Mouse (Mus musculus): ENCODE measurements around the gene Hist1h4d. TPM values are rescaled to one million over a fixed set of nuclear protein-coding genes. Genes with fewer than 3 reads are reported as not detected.
"Not testable (repeated sequence)": the region's sequence is repeated elsewhere in the genome, so short reads cannot be mapped to it uniquely, and the experiment has no call there.

Hist1h4d gene
- 101 and 107 TPM in 2 replicates for polyA plus RNA-seq (2016; fragmentation: Nextera tagmentation; extraction: Ambion mirVana)

DNA sequence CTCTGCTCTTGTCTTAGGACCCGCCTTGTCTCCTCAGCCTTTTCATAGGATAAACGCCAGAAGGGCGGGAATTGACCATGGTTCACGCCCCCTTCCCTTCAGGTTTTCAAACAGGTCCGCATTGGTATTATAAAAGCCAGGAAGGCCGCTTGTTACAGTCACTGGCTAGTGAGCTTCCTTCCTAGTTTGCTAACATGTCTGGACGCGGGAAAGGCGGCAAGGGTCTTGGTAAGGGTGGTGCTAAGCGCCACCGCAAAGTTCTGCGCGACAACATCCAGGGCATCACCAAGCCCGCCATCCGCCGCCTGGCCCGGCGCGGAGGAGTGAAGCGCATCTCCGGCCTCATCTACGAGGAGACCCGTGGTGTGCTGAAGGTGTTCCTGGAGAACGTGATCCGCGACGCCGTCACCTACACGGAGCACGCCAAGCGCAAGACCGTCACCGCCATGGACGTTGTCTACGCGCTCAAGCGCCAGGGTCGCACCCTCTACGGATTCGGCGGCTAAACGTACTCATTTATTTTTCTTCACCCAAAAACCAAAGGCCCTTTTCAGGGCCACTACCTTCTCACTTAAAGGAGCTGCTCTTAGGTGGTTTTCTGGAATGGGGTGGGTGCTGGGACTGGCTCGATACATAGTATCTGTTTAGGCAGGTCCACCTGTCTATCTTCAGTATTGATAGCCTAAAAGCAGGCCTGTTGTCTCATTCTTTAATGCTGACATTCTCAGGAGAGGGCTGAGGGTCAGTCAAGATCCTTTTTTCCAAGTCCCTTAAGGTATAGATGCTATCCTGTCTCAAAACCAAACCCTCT is at the start of gene Hist1h4d:
Hist1h4d (plus strand) TSS at position 191 of the 811 bp plus-strand sequence.
- Histone ChIP-seq H3K27me3 (ENCODE audit: insufficient read depth, poor library complexity, severe bottlenecking) (no peaks in the 10 kb centered on the region), H3K36me3 (no peaks in the 10 kb centered on the region), H3K4me1 (replicated peaks) (peaks cover 51% of the 10 kb centered on the region), H3K4me3 (peak within 1 kb of the TSS; percentile 60), H3K9me3 (no peaks in the 10 kb centered on the region), H3K27ac (peak within 1 kb of the TSS; percentile 95)
- WGBS, result under 1% methylated on average over 43 of the region's 43 CpGs
- peak; percentile 96 for DNase-seq (ENCODE audit: low spot score)

DNA sequence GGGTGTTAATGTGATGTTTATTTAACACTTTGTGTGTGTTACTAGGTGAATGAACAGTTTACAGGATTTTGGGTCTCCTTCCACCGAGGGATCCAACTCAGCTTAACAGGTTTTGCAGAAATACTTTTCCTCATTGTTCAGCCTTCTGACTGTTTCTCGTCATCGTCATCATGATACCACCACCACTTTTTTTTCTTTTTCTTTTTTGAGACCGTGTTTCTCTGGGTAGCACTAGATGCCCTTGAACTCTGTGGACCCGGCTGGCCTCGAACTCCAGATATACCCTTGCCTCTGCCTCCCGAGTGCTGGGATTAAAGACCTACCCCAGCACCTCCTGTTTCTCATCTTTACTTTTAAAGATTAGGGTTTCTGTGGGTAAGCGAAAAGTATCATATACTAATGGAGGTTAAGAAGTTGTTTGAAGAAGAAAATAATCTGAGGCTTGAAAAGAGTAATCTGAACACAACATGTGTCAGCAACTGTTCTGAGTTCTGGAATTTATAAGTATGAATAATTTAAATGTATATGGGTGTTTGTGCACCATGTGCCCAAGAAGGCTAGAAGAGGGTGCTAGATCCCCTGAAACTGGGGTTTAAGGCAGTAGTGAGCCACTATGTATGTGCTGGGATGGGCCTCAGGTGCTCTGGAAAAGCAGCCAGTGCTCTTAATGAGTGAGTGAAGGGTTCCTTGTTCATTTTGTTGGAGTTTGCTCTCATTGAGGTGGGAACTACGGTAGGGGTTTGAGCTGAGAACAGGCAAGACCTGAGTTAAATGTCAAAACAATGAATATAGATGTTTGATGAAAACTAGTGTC is 48.9 kb upstream of the Hist1h4d start:
- DNase-seq (ENCODE audit: low spot score), result peak; percentile 40
- 30% methylated on average over 9 of the region's 9 CpGs for WGBS
- peaks cover 56% of the 10 kb centered on the region for H3K4me1 ChIP-seq (replicated peaks)

DNA sequence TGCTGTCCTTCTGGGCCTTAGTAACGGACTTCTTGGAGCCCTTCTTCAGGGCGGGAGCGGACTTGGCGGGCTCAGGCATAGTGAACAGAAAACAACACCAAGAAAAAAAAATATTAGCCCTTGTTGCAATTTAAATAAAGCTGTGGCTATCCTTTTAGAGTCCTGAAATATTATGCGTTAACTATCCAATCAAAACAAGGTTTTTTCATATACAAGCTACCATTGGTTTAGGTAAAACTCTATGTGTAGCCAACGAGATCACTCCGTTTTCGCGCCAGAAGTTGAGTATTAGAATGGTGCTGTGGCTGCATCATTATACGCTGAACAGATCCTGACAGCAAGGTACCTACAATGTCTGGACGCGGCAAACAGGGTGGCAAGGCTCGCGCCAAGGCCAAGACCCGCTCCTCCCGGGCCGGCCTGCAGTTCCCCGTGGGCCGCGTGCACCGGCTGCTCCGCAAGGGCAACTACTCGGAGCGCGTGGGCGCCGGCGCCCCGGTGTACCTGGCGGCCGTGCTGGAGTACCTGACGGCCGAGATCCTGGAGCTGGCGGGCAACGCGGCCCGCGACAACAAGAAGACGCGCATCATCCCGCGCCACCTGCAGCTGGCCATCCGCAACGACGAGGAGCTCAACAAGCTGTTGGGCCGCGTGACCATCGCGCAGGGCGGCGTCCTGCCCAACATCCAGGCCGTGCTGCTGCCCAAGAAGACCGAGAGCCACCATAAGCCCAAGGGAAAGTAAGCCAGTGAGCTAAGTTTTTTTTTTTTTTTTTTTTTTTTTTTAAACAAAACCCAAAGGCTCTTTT is 47.6 kb upstream of the Hist1h4d start, which contains the start of gene Hist1h2af:
Hist1h2af (plus strand) TSS at position 347 of the 808 bp plus-strand sequence.
- H3K4me3 ChIP-seq, result peak within 1 kb of the TSS; percentile 64
- WGBS, result under 1% methylated on average over 29 of the region's 53 CpGs
- H3K27ac ChIP-seq, result peak within 1 kb of the TSS; percentile 98
- peak; percentile 85 for DNase-seq (ENCODE audit: low spot score)
- not testable (repeated sequence) for H3K27me3 ChIP-seq (ENCODE audit: insufficient read depth, poor library complexity, severe bottlenecking); H3K36me3 ChIP-seq; H3K9me3 ChIP-seq
- H3K4me1 ChIP-seq (replicated peaks), result peaks cover 58% of the 10 kb centered on the region

More for the DNA sequence above, 48.9 kb upstream of the Hist1h4d start:
- no peaks in the 10 kb centered on the region for H3K27me3 ChIP-seq (ENCODE audit: insufficient read depth, poor library complexity, severe bottlenecking)
- peak overlapping the region; percentile 98 for H3K27ac ChIP-seq
- H3K9me3 ChIP-seq, result no peaks in the 10 kb centered on the region
- peak overlapping the region; percentile 64 for H3K4me3 ChIP-seq
- no peaks in the 10 kb centered on the region for H3K36me3 ChIP-seq

DNA sequence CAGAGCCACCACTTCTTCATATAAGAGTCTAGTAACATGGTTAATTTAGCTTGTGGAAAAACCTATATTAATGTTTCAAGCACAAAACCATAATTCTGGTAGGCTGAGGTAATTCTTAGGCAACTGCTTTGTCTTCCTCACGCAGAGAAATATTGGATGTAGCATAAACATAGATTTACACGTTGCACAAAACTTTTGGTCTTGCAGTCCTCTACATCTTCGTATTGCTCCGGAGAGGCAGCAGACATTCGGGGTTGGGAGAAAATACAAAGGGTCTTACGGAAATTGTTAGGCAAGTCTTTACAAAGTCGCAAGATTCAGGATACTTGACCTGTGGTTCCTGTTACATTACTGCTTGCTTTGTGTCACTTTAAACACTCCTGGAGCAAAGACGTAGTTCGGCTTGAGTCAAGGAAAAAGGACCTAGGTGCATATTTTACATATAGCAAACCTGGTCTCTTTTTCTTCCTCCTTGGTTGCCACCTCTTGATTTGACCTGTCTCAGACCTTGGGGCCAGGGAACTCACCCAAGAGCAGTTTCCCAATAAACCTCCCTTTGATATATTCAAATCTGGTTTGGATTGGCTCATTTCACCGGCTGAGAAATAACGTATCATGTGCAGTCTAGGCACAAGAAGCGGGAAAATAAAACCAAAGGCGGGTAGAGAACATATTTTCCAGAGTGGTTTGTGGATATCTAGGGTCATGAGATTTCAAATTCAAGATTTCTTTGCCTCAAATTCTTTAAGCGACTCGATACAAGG is 46.8 kb upstream of the Hist1h4d start:
- no peaks in the 10 kb centered on the region for H3K9me3 ChIP-seq
- peak overlapping the region; percentile 98 for H3K27ac ChIP-seq
- H3K36me3 ChIP-seq, result no peaks in the 10 kb centered on the region
- H3K4me3 ChIP-seq, result peak overlapping the region; percentile 64
- H3K4me1 ChIP-seq (replicated peaks), result peaks cover 51% of the 10 kb centered on the region
- DNase-seq (ENCODE audit: low spot score), result peak; percentile 55
- WGBS, result under 1% methylated on average over 15 of the region's 15 CpGs
- no peaks in the 10 kb centered on the region for H3K27me3 ChIP-seq (ENCODE audit: insufficient read depth, poor library complexity, severe bottlenecking)

DNA sequence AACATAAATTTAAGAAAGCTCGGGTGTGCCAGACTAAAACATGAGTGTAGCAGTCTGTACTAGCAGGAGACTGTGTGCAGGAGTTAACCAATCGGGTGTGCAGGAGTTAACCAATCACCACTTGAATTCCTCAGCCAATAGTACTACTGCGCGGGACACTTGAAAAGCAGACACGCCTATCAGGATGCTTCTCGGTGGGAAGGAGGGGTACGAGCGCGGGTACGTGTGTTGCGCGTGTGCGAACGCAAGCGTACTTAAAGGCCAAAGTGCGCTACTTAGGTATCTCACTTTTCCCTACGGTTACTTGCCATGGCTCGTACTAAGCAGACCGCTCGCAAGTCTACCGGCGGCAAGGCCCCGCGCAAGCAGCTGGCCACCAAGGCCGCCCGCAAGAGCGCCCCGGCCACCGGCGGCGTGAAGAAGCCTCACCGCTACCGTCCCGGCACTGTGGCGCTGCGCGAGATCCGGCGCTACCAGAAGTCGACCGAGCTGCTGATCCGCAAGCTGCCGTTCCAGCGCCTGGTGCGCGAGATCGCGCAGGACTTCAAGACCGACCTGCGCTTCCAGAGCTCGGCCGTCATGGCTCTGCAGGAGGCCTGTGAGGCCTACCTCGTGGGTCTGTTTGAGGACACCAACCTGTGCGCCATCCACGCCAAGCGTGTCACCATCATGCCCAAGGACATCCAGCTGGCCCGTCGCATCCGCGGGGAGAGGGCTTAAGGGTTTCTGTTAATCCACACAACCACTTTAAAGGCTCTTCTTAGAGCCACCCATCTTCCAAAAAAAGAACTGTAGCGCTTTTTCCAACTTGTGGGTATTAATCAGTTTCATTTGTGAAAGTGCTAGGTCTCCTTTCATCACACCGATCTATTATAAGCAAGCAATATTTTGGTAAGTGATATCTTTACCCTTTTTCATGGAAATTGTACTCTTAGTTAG is 46.0 kb upstream of the Hist1h4d start, which contains the start of gene Hist1h3g:
Hist1h3g (plus strand) TSS at position 286 of the 939 bp plus-strand sequence.
- not testable (repeated sequence) for H3K36me3 ChIP-seq; H3K27me3 ChIP-seq (ENCODE audit: insufficient read depth, poor library complexity, severe bottlenecking); H3K9me3 ChIP-seq
- under 1% methylated on average over 57 of the region's 62 CpGs for WGBS
- DNase-seq (ENCODE audit: low spot score), result peak; percentile 92
- Histone ChIP-seq H3K4me1 (replicated peaks) (peaks cover 47% of the 10 kb centered on the region), H3K27ac (peak within 1 kb of the TSS; percentile 98), H3K4me3 (peak within 1 kb of the TSS; percentile 64)

DNA sequence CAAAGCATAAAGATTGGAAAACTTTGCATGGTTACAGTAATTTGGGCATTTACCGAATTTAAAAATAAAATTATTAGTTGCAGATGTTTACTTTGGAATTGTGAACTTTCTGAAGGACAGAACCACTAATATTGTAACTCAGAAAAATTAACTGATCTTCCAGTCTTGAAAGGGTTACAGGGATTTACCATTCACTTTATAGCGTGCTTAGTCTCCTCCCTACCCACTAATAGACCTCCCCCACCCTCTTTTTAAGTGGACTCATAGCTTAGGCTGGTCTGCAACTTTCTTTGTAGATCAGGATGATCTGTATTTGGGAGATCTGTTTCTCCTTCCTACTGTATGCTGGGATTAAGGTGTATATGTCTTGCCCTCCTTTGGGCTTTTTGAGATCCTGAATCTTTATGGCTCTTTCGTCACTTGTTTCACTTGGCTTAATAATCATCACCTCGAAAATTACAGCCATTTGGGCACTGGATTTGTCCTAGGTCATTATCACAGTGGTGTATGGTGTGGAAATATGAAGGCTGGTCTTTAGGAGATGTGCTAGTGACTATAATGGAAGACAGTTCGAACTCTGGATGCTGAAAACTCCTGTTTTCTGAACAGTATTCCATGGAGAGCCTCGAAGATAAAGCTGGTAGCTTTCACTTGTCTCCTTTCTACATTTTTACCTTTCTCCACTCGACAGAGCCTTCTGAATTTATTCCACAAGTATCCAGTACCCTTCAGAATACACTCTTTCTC is 45.1 kb upstream of the Hist1h4d start:
- H3K9me3 ChIP-seq, result no peaks in the 10 kb centered on the region
- H3K4me1 ChIP-seq (replicated peaks), result peaks cover 47% of the 10 kb centered on the region
- DNase-seq (ENCODE audit: low spot score), result no peak
- H3K27ac ChIP-seq, result peak overlapping the region; percentile 98
- H3K27me3 ChIP-seq (ENCODE audit: insufficient read depth, poor library complexity, severe bottlenecking), result no peaks in the 10 kb centered on the region
- no peaks in the 10 kb centered on the region for H3K36me3 ChIP-seq
- WGBS, result 27% methylated on average over 7 of the region's 7 CpGs
- H3K4me3 ChIP-seq, result peak overlapping the region; percentile 64

DNA sequence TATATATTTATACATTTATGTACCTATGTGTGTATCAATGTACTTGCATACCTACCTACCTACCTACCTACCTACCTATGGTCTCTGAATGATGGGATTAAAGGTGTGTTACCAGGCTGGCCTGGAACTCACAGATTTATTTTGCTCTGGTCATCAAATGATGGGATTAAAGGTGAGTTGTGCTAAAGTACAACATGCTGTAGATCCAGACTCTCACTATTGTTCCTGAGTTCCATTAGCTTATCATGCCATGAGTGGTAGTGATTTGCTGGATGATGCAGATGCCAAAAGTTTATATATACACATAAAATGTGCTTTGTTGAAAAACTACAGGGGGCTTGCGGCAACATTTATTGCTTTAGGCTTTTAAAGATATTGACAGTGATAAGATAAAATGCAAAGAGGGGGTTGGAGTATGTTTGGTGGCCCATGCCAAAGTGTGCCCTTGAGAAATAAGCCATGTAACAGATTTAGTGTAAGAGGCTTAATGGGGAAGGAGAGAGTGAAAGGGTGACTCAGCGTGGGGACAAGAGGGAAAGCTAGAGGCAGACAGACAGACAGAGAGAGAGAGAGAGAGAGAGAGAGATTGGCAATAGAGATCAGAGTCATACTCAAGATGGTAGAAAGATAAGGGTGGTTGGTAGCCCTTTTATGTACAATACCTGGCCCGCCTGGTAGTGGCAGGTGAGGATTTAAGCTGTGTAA is 44.2 kb upstream of the Hist1h4d start:
- H3K27ac ChIP-seq, result peak overlapping the region; percentile 98; the same call in 1 of the 2 replicates
- 83% methylated on average over 3 of the region's 3 CpGs for WGBS
- DNase-seq (ENCODE audit: low spot score), result no peak

DNA sequence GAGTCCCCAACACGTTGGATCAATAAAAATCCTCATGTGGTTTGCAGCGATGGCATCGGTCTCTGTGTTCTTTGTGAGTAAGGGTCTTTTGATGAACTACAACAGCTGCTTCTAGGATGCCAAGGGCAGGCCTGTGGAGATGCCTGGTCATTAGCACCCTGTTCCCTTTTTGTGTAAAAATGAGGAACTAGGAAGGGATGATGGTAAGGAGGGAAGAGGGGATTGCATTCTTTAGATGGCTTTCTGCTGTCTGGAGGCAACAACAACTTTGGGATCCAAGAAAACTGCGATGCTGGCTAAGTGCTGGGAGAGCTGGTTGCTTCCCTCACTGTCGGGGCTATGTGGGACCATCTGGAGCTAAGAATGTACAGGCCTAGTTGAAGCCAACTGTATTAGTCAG is 43.1 kb upstream of the Hist1h4d start:
- Histone ChIP-seq H3K4me3 (no peak overlapping the region; the same call in 1 of the 2 replicates), H3K36me3 (no peaks in the 10 kb centered on the region), H3K27me3 (ENCODE audit: insufficient read depth, poor library complexity, severe bottlenecking) (no peaks in the 10 kb centered on the region), H3K27ac (peak overlapping the region; percentile 60), H3K9me3 (no peaks in the 10 kb centered on the region), H3K4me1 (replicated peaks) (peaks cover 42% of the 10 kb centered on the region)
- WGBS, result 83% methylated on average over 5 of the region's 5 CpGs
- no peak for DNase-seq (ENCODE audit: low spot score)

More for the DNA sequence above, 44.2 kb upstream of the Hist1h4d start:
- Histone ChIP-seq H3K9me3 (no peaks in the 10 kb centered on the region), H3K4me3 (peak overlapping the region; percentile 64), H3K4me1 (replicated peaks) (peaks cover 47% of the 10 kb centered on the region), H3K27me3 (ENCODE audit: insufficient read depth, poor library complexity, severe bottlenecking) (no peaks in the 10 kb centered on the region), H3K36me3 (no peaks in the 10 kb centered on the region)

DNA sequence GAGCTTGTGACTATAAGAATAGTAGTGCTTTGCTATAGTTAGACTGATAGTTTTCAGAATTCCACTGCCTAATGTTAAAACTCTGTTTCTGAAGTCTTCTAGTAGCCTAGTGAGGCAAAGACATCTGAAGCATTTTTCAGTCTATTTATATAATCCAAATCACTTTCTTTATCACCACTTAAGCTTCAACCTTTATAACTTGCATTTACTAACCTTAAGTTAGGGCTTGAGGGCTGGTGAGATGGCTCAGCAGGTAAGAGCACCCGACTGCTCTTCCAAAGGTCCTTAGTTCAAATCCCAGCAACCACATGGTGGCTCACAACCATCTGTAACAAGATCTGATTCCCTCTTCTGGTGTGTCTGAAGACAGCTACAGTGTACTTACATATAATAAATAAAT is 41.6 kb upstream of the Hist1h4d start:
- DNase-seq (ENCODE audit: low spot score); H3K27ac ChIP-seq; H3K27me3 ChIP-seq (ENCODE audit: insufficient read depth, poor library complexity, severe bottlenecking); H3K4me3 ChIP-seq; H3K36me3 ChIP-seq; H3K9me3 ChIP-seq: not testable (repeated sequence)
- H3K4me1 ChIP-seq (replicated peaks), result peaks cover 34% of the 10 kb centered on the region
- WGBS, result 76% methylated on average over 1 of the region's 1 CpGs

DNA sequence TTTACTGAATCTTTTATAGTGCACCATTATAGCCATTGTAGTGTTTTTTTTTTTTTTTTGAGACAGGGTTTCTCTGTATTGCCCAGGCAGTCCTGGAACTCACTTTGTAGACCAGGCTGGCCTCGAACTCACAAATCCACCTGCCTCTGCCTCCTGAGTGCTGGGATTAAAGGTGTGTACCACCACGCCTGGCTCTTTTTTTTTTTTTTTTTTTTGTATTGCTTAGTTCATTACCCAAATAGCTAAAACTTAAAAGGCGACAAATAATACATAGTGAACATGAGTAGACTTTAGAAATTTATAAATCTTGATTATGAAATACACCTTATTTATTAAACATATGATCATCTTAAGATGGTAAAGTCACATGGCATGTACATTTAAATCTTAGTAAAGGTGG is 39.9 kb upstream of the Hist1h4d start:
- no peaks in the 10 kb centered on the region for H3K9me3 ChIP-seq
- no peak overlapping the region for H3K27ac ChIP-seq
- no peak for DNase-seq (ENCODE audit: low spot score)
- H3K27me3 ChIP-seq (ENCODE audit: insufficient read depth, poor library complexity, severe bottlenecking), result no peaks in the 10 kb centered on the region
- H3K4me3 ChIP-seq, result no peak overlapping the region
- peaks cover 31% of the 10 kb centered on the region for H3K4me1 ChIP-seq (replicated peaks)
- 84% methylated on average over 3 of the region's 3 CpGs for WGBS
- no peaks in the 10 kb centered on the region for H3K36me3 ChIP-seq
